Mouse (Mus musculus): ENCODE results near the gene Tomt.
"Not testable (repeated sequence)": the region's sequence is repeated elsewhere in the genome, so short reads cannot be mapped to it uniquely, and the experiment has no call there.

Tomt gene

DNA sequence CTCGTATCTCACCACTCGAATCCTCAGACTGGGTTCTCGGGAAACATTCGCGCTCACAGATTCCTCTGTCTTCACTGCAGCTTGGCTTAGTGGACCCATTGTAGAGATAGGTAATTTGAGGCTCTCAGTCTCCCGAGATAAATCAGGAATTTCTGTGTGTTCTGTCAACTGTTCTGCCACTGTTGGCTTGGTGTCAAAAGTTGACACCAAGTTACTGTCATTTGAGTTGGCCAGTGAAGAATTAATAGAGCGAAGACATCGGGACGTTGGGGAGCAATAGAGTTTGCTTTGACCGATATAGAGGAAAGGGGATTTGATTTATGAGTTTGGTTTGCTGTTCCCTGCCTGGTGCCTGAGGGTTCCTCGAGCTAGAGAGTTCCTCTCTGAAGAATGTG lies at the start of gene Tomt:
TSS of gene Tomt (minus strand) at position 73 of the 395 bp plus-strand sequence.
- no peak for DNase-seq (ENCODE audit: low spot score in 2 of 2)

DNA sequence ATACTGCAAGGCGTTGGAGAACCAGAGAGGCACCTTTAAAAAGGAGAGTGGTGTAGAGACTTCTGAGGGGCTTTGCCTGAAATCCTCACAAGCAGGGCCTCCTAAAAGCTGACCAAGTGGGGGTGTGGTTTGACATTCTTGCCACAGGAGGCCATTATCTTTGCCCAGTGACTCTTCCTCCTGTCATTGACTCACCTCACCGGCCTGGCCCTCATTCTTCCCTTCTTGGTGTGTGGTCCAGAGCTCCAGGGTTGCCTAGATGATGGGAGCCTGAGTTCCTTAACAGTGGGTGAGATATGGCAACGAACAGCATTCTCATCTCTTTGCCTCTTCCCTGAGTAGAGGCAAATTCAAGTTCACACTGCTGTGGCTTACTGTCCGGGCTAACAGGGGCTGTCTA lies 49.7 kb upstream of the Tomt start:
- no peak for DNase-seq (ENCODE audit: low spot score in 2 of 2)

DNA sequence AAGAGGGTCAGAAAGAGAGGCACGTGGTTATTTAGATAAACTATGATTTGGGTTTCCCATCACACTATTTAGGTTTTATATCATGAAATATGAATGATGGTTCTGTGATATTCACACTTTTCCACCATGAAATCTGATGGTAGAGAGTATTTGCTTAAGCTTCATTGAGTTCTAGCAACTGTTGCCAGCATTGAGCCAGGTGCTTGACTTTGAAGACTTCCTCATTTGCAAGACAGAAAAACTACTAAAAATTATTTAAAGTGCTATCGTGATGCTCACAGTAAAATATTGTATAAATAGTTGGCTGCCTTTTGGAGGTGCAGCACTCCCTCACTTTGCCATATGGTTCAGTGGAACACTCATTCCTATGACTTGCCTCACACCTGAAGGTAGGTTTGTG lies 49.1 kb upstream of the Tomt start:
- DNase-seq (ENCODE audit: low spot score in 2 of 2): no peak

DNA sequence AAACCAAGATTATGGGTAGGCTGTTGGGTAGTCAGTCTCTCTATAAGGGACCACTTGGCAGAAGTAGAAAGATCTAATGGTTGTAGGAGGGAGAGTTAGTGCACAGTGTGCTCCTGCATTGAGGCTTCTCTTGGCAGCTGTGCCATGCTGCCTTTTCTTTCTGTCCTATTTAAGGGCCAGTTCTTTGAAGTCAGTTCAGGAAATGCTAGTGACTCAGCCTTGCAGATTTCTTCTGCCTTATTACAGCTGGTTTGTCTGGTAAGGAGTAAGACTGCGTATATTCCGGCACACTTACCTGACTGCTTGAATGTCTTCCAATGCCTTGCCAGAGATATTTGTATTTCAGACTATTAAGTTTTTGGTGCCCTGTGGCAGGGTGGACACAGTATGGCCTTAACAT lies 48.0 kb upstream of the Tomt start:
- DNase-seq (ENCODE audit: low spot score in 2 of 2): no peak

DNA sequence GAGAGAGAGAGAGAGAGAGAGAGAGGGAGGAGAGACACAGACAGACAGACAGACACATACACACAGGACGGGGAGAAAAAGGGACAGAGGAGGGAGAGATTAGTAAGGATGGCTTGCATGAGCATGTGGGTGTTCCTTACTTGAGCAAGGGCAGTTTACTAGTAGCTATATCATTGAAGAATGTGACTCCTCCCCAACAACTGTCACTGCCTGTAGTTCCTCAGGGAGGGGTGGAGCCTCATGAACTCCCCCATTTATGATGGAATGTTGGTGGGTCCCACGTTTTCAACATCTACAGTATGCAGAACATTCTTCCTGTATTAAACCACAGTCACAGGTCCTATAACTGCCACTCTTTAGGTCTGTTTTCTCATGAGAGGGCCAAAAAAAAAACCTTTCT lies 45.9 kb upstream of the Tomt start:
- no peak for DNase-seq (ENCODE audit: low spot score in 2 of 2)

DNA sequence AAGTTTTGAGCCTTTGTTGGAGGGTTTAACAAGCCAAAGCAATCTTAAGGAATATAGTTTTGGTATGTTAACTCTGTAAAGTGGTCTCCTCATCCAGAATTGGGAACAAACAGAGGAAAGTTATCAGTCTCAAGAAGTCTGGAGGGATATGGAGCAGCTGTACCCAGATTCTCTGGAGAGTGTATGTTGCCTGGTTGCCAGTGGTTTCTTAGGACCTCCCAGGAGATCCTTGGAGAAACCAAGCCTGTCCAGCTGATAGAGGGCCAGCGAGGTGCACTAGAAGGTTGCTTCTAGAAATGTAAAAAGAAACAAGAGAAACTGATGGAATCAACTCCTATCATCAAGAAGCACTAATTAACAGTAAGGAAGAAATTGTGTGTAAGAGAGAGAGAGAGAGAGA lies 45.5 kb upstream of the Tomt start:
- DNase-seq (ENCODE audit: low spot score in 2 of 2): no peak

DNA sequence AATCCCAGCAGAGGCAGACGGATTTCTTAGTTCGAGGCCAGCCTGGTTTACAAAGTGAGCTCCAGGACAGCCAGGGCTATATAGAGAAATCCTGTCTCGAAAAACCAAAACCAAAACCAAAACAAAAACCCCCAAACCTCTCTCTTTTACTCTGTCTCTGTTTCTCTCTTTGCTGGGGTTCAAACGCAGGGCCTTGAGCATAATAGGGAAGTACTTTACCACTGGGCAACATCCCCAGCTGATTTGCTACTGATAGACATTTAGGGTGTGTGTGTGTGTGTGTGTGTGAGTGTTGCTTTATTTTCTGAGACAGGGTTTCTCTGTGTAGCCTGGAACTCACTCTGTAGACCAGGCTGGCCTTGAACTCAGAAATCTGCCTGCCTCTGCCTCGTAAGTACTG lies 42.8 kb upstream of the Tomt start:
- not testable (repeated sequence) for DNase-seq (ENCODE audit: low spot score in 2 of 2)

DNA sequence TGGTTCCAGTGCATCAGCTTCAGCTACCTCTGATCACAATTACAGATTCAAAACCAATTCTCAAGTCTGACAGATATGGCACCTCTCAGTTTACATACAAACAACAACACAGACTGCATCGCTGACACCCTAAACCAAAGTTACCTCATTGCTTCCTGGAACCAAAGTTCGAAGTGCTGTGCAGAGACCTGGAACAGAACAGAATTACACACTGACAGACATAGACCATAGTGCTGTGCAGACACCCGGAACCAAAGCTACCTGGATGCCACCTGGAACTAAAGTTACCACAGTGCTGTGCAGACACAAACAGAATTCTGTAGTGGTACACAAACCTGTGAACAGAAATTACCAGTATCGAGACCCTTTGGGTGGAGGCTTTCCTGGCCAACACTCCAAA lies 33.6 kb upstream of the Tomt start:
- DNase-seq (ENCODE audit: low spot score in 2 of 2): no peak

DNA sequence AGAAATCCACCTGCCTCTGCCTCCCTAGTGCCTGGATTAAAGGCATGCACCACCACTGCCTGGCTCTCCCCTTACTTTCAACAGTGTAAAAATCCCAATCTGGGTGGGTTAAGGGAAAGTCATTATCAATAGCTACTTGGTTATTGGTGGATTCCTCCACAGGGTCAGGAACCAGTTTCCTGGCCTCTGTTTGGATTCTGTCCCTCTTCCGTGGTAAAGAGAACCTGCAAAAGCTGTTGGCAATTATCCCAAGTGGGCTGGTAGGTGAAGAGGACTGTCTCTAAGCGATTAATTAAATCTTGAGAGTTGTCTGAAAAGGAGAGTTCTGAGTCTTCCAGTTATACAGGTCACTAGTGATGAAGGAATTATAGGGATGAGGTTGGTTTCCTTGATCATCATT lies 32.2 kb upstream of the Tomt start:
- no peak for DNase-seq (ENCODE audit: low spot score in 2 of 2)

DNA sequence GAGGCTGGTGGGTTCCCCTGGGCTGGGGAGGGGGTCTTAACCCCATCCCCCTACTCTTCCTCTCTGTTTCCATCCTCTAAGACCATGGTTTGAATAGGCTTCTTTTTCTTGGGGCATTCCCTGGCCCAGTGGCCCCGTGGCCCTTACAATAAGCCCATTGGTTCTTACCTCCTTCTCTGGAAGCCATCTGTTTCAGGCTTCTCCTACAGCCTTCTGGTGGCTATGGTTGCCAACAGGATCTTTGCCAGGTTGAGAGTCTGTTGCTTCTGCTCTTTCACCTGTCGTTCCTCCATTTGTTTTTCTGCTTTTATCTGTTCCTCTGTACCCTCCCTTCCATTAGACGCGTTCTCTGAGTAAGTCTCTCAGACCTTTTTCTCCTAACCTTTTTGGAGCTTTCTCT lies 31.4 kb upstream of the Tomt start:
- no peak for DNase-seq (ENCODE audit: low spot score in 2 of 2)

DNA sequence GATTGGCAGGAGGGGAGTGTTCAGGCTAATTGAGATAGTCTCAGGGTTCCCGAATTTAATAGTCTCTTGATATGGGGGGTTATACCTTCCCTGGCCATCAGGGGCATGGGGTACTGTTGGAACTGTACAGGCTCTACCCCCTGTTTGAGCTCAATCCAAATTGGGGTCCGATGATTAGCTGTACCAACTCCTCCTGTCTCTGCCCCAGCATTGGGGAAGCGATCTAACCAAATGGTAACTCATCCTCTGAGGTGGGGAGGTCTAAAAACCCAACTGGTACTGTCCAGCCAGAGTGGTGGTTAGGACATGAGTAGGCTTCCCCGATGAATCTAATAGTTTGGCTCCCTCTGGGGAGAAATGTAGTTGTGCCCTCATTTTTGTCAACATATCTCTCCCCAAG lies 30.8 kb upstream of the Tomt start:
- DNase-seq (ENCODE audit: low spot score in 2 of 2): no peak

DNA sequence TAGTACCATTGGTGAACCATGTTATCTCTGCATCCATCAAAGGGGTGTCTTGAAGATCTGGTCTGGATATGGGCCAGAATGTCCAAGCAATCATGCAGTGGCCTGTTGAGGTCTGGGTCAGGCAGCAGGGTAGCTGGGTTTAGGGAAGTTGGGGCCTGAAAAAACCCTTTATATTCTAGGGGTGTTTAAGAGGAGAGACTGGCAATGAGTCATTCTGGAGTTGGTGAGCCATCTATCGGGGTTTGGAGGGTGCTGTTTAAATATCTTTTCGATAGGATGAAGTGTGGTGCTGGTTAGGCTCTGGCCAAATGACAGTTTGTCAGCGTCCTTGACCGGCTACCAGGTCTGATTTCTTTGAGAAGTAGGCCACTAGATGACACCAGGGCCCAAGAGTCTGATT lies 29.8 kb upstream of the Tomt start:
- DNase-seq (ENCODE audit: low spot score in 2 of 2): no peak

DNA sequence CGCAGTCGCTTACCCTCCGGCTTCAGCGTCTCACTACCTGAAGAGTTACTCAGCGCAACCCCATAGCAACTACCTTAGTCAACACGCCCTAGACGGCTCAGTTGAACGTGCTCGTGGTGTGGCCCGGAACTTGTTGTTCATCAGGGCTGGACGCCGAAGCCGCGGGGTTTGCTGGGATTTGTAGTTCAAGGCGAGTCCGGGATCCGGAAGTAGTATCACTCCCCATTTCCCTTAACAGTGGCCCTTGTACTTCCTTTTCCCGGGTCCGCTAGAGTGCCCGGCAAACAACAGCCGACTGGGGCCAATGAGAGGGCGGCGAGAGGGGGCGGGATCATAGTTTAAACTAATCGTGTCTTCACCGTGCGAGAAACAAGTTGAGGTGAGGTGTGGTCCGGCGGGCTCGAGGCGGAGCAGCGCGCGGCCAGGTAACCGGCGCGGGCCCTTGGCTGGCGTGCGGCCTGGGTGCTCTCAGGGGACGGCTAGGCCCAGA lies 27.6 kb upstream of the Tomt start, which contains the start of the genes Lrrc51 and Numa1:
TSS of gene Lrrc51 (minus strand) at position 145 of the 490 bp plus-strand sequence.
TSS of gene Numa1 (plus strand) at position 361 of the 490 bp plus-strand sequence.
- peak; percentile 93 to 94 for DNase-seq (ENCODE audit: low spot score in 2 of 2)

DNA sequence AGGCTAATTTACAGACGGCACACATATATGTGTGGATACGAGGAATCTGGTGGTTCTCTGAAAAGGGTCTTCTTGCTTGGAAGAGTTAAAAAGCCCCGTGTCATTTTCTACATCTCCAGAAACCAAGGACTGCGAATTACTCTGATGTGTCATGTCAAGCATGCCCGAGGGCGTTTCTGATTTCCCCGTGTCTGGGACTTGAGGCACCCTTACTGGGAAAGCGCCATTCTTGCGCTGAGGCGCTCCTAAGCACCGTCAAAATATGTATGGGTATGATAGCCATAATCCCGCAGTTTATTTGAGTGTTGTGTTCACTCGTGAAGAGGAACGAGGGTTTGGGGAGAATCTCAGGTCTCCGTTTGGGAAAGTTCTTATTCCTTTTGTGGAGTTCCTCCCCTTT lies 27.1 kb upstream of the Tomt start:
- peak; percentile 14 to 17 for DNase-seq (ENCODE audit: low spot score in 2 of 2)

DNA sequence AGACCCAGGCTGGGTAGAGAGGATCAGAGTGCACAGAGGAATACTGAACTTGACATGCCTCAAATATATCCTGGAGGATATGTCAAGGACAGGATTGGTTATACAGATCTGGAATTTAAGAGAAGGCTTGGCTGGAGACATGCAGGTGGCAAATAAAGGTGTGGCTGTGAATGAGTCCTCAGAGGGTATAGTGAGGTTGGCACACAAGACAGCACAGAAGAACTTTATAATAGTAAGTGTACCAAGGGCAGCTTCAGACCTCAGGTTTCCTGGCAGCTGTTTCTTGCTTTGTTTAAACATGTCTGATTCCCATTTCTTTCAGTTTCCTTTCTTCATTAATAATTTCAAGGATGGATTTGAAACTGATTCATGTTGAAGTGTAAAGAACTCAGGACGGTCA lies 26.4 kb upstream of the Tomt start:
- no peak for DNase-seq (ENCODE audit: low spot score in 2 of 2)

DNA sequence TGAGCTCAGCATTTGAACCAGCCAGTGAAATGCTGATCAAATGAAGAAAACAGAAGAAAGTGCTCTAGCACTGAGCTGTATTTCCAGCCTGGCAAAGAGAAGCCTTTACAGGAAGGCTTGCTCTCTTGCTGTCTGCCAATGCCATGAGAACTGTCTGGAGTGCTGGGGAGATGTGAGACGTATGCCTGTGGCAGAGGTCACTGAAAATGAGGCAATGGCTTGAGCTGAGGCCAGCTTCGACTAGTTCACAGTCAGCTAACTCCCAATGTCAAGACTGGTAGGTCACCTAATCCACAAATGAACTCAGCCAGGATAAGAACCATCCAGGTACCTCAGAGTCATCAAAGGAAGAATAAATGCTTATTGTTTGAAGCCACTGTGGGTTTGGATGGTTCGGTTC lies 21.9 kb upstream of the Tomt start:
- no peak for DNase-seq (ENCODE audit: low spot score in 2 of 2)

DNA sequence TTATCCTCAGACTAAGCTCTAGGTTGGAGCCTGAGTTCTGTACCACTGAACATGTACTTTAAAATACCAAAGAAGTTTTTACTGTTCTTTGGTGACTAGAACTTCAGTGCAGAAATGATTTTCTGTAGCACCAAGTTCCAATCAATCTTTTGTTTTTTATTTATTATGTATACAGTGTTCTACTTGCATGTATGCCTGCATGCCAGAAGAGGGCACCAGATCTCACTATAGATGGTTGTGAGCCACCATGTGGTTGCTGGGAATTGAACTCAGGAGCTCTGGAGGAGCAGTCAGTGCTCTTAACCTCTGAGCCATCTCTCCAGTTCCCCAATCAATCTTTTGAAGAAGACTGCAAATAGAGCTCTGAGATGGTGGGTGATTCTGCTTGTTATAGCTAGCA lies 19.7 kb upstream of the Tomt start:
- not testable (repeated sequence) for DNase-seq (ENCODE audit: low spot score in 2 of 2)

DNA sequence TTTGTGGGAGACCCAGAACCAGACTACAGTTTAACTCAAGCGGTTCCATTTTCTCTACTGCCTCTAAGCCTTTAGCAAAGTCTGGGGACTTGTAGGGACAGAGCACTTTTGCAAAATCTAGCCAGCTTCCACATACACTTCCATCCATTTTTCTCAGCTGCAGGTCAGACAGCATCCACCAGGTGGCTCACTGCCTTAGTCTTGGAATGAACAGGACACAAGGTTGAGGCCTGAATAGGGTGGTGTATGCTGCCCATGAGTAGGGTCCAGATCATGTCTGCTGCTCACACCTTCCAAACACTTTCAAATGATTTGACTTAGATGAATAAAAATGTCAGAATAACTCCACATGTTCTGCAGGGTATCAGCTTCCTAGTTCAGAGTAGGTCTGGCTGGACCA lies 11.9 kb upstream of the Tomt start:
- peak in 1 of 2 experiments; percentile 47 for DNase-seq (ENCODE audit: low spot score in 2 of 2)

DNA sequence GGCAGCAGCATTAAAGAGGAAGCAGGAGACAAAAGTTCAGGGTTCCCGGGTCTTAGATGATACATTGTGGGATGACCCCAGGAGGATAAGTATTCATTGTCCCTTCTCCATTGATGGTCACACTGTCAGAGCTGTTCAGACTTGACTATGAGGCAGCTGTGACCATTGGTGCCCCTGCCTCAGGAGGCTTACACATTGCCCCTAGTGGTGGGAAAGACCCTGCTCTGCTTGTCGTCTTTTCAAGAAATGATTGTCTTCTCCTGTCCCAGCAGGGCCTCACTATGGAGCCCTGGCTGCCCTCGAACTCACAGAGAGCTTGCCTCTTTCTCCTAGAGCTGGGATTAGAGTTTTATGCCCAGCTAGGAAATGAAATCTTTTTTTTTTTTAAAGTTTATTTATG lies 5.8 kb upstream of the Tomt start:
- no peak for DNase-seq (ENCODE audit: low spot score in 2 of 2)

DNA sequence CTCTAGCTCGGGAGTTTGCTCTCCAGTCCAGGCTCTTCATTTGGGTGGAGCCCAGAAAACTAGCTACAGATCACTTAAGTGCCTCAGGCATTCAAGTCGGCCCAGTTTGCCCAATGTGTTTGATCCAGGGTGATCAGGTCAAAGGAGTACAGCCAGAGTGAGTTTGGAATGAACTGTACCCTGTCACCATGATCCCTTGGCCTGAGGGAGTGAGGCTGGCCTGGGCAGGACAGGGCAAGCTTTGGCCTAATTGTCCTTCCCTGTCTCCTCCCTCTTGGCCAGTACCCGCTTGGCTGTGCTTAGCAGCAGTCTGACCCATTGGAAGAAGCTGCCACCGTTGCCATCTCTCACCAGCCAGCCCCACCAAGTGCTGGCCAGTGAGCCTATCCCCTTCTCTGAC lies 4.0 kb upstream of the Tomt start:
- DNase-seq (ENCODE audit: low spot score in 2 of 2): no peak

DNA sequence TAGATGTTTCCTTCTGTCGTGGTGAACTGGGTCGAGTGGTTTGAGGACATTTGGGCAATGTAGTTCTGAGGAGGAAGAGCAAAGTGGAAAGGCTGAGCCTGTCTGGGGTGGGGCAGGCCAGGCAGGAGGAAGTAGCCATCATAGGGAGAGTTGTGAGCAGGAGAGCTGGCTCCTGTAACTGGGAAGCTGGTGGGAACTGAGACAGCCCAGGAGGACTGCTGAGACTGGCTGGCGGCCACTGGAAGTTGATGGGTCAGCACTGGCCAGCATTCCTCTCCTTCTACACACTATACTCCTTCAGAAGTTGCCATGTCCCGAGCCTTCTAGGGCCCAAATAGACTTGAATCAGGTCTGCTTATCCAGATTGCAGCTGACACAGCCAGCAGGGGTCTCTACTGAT lies 2.2 kb upstream of the Tomt start:
- DNase-seq (ENCODE audit: low spot score in 2 of 2): no peak

DNA sequence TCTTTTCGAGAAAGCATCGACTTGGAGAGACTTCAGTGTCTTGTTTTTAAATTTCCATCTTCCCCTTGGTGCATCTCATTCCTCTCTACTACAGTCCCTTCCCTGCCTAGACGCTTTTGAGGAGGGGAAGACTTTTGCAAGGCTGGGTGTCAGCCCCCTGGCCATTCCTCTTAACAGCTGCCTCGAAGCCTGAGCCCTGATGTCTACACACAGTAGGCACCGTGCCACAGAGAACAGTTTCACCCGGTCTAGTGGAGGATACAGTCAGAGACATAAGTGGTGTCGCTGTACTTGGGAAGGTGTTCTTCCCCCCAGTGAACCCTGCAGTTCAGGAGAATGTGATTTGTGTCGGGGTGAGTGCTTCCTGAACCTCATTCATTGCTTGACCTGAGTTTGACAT lies 537 bp upstream of the Tomt start:
- no peak for DNase-seq (ENCODE audit: low spot score in 2 of 2)

DNA sequence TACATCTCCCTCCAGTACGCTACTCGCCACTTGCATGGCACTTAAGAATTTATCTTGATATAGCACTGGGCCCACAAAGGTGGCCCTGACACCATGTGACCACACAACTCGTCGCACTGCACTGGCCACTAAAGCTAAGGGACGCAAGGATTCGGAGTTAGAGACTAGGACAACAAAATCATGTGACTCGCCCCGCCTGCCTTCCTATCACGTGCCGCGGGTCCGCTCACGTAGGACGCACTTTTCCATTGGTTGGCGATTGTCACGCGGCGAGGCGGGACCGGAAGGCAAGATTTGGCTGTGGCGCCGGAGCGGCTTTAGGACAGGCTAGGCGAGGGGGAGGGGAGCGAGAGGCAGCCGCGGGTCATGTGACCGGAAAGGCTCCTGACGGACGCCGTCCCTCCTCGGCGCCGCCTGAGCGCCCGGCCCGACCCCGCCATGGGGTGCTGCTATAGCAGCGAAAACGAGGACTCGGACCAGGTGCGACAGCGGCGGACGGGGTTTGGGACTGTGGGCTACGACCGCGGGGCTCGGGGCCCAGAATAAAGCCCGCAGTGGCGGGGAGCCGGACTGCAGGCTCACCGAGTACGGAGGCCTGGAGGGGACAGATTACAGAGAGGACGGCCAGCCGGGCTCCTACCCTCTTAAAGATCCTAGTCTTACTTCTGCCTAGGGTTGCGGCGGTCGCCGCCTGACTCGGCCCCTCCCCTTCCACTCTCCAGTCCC lies 435 bp downstream of the Tomt start, which contains the start of gene Lamtor1:
TSS of gene Lamtor1 (plus strand) at position 344 of the 726 bp plus-strand sequence.
- DNase-seq (ENCODE audit: low spot score in 2 of 2): peak; percentile 93 to 95

DNA sequence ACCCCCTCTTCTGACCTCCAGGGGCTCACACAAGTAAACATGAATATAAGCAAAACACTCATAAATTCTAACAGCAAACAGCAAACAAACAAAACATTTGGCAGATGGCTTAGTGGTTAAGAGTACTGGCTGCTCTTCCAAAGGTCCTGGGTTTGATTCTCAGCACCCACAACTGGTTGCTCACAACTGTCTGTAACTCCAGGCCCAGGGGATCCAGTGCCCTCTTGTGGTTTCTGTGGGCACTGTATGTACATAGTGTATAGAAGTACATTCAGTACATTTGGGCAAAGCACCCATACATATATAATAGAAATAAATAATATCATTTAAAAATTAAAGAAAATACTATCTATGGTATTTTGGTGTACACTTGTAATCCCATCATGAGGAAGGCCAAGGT lies 3.3 kb downstream of the Tomt start:
- DNase-seq (ENCODE audit: low spot score in 2 of 2): no peak

Data from thymus, postnatal 10 days (tissue).